Mouse (Mus musculus): ENCODE results near the gene Adgrv1.

DNA sequence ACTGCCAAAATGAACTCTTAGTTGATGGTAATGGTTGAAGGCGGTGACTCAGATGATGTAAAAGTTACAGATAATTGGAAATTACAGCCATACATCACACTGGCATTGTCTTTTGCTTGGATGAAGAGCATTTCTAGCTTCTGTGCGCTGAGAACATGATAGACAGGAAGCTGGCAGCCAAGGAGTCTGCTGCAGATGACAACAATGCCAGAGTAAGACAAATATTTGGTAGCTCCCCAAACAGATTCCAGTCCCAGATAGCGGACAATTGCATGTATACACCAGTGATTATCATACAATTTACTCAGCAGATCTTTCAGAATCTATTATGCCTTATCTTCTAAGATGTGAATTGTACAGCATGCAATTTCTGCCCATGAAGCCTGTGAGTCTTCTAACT is 409.2 kb downstream of the Adgrv1 start:
- TF ChIP-seq CTCF (IDR thresholded peaks at IDR 0.05; ENCODE audit: low read depth) = no peak
- TF ChIP-seq EP300 (optimal IDR thresholded peaks at IDR 0.05) = no peak

All from stomach, postnatal 0 days (tissue).